Mouse (Mus musculus) erythroblast, embryonic 14.5 days (primary cell): Measurements from ENCODE around the gene Mccc2. TPM values are rescaled to one million over a fixed set of nuclear protein-coding genes. Genes with fewer than 3 reads are reported as not detected.

ENCODE experiments used
- H3K27me3 ChIP-seq: 2 replicates; pipeline ENCODE4 v1.6.1; 2012; ENCODE audit warnings: inconsistent platforms; ENCODE audit not compliant: control insufficient read depth
- H3K36me3 ChIP-seq: 2 replicates; pipeline ENCODE4 v1.6.1; 2012; ENCODE audit warnings: mild to moderate bottlenecking, inconsistent platforms; ENCODE audit not compliant: control insufficient read depth
- H3K4me1 ChIP-seq: 2 replicates; pipeline ENCODE4 v1.6.1; 2012; ENCODE audit warnings: inconsistent platforms; ENCODE audit not compliant: control insufficient read depth
- H3K4me3 ChIP-seq: replicated peaks from 2 replicates; pipeline ENCODE3; 2012; ENCODE audit warnings: moderate library complexity, mild to moderate bottlenecking, inconsistent platforms
- H3K9me3 ChIP-seq: 2 replicates; pipeline ENCODE4 v1.6.1; 2012; ENCODE audit warnings: low read length, inconsistent platforms, mixed read lengths; ENCODE audit not compliant: control insufficient read depth
- GATA1 ChIP-seq: IDR thresholded peaks from 2 replicates; pipeline ENCODE4 v1.6.1; 2012; ENCODE audit warnings: low read length, inconsistent platforms, mixed read lengths
- TAL1 ChIP-seq: IDR thresholded peaks from 3 replicates; pipeline ENCODE4 v1.6.1; 2012; ENCODE audit warnings: low read length, inconsistent platforms, mixed read lengths
- polyA plus RNA-seq: library from polyadenylated mRNA; stranded (reverse); fragments of >175 nt; gene quantifications from 2 replicates; pipeline ENCODE4 v1.2.3, GENCODE M21; 2012

Gene Mccc2
- polyA plus RNA-seq, 1 experiment, result 0.14 TPM

GRCm38 (mm10) chr13:99926249-99926648, 89.2 kb downstream of the Mccc2 start:
- Histone ChIP-seq H3K36me3 (no peaks in the 10 kb centered on the region), H3K4me3 (no peak overlapping the region), H3K4me1 (no peaks in the 10 kb centered on the region), H3K27me3 (no peaks in the 10 kb centered on the region), H3K9me3 (no peaks in the 10 kb centered on the region)
- TF ChIP-seq TAL1 (no peak), GATA1 (no peak)

- H3K9me3 ChIP-seq, result no peaks in the 10 kb centered on the region; the same call in 1 of the 2 replicates
- TF ChIP-seq TAL1 (no peak), GATA1 (no peak)
- no peaks in the 10 kb centered on the region for H3K36me3 ChIP-seq
- no peaks in the 10 kb centered on the region for H3K4me1 ChIP-seq
- no peak overlapping the region for H3K4me3 ChIP-seq
- H3K27me3 ChIP-seq, result no peaks in the 10 kb centered on the region
Observed at GRCm38 (mm10) chr13:99915632-99916031, 99.8 kb downstream of the Mccc2 start.

DNA sequence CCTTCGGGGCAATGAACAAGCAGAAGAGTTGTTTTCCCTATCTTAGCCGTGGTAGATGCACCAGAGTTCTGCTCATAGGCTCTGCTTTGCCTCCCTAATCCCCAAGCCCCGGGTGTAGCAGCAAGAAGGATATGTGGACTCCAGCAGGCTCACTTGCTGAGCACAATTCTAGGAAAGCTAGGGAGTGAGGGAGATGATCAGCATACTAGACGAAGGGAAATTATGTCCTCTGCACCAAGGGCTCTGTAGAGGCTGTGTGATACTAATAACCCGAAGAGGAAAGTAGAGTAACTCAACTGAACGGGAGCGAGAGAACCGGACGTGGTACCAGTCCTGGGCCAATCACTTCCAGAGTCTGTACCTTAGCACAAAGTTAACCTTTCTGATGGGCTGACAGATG, 114.5 kb downstream of the Mccc2 start, which contains the start of gene Cartpt:
TSS of gene Cartpt (minus strand) at position 127 of the 400 bp plus-strand sequence.
- Histone ChIP-seq H3K9me3 (no peaks in the 10 kb centered on the region), H3K27me3 (peaks cover 22% of the 10 kb centered on the region), H3K4me3 (no peak within 1 kb of the TSS), H3K36me3 (no peaks in the 10 kb centered on the region), H3K4me1 (no peaks in the 10 kb centered on the region)
- TF ChIP-seq TAL1, result no peak

GRCm38 (mm10) chr13:99900557-99900892, 114.9 kb downstream of the Mccc2 start:
- no peaks in the 10 kb centered on the region for H3K9me3 ChIP-seq
- TF ChIP-seq GATA1, result no peak
- no peak for TF ChIP-seq TAL1
- peaks cover 22% of the 10 kb centered on the region for H3K27me3 ChIP-seq
- H3K4me3 ChIP-seq, result no peak overlapping the region
- H3K36me3 ChIP-seq, result no peaks in the 10 kb centered on the region
- H3K4me1 ChIP-seq, result no peaks in the 10 kb centered on the region

DNA sequence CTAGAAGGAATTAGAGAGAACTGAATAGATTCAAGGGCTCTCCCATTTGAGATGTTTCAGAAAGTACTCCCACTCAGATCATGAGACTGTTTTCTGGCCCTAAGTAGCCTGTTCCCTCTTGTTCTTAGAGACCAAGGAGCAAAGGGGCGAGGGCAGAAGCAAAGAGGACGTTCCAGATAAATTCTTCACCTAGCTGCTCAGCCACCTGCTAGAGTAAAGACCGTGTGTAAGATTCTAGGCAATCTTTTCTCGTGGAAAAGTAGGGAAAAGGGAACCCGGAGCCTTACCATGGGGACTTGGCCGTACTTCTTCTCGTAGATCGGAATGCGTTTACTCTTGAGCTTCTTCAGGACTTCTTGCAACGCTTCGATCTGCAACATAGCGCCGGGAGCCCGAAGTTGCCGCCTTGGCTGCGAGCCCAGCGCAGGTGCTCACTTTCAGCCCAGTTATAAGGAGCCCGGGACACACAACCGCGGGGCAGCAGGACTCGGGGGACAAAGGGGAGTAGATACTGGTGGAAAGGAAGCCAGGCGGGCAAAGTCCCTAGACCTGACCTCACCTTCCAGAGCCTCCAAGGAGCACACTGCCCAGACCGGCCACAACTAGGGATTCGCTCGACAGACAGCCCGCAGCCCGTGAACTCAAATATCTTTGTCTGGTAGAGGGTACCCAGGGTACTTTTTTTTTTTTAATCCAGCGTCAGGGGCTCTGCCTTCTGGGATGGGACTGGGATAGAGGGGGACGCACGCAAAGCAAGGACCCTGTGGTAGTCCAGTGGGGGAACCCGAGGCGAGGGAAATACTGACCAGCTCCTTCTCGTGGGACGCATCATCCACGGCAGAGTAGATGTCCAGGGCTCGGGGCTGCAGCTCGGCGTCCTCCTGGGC, 115.5 kb downstream of the Mccc2 start:
- no peak overlapping the region for H3K4me3 ChIP-seq
- TF ChIP-seq TAL1, result no peak
- no peak for TF ChIP-seq GATA1
- no peaks in the 10 kb centered on the region for H3K4me1 ChIP-seq
- H3K27me3 ChIP-seq, result peaks cover 22% of the 10 kb centered on the region
- H3K36me3 ChIP-seq, result no peaks in the 10 kb centered on the region
- no peaks in the 10 kb centered on the region for H3K9me3 ChIP-seq

DNA sequence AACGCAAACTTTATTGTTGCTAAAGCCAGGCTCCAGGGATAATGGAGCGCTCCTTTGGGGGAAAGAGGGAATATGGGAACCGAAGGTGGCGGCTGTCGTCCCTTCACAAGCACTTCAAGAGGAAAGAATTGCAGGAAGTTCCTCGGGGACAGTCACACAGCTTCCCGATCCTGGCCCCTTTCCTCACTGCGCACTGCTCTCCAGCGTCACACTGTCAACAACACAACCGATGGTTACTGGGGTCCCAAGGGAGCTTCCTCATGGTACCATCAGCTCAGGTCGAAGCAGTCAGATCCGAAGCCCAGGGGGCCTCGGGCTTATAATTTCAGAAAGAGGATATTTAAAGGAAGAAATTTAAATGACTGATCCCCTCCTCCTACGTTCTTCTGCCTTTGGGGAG, 116.6 kb downstream of the Mccc2 start:
- H3K36me3 ChIP-seq, result no peaks in the 10 kb centered on the region
- TF ChIP-seq TAL1 (no peak), GATA1 (no peak)
- H3K4me3 ChIP-seq, result no peak overlapping the region
- no peaks in the 10 kb centered on the region for H3K9me3 ChIP-seq
- H3K27me3 ChIP-seq, result peaks cover 22% of the 10 kb centered on the region
- H3K4me1 ChIP-seq, result no peaks in the 10 kb centered on the region

Other genes starting within 250 kb of the Mccc2 start
- not detected in 2 replicates for gene Cartpt, start 114.5 kb downstream of the Mccc2 start, polyA plus RNA-seq
- 0.13 and 0.21 TPM in 2 replicates for gene Bdp1, start 88.4 kb upstream of the Mccc2 start, polyA plus RNA-seq
- gene Serf1, start 92.4 kb upstream of the Mccc2 start, polyA plus RNA-seq, result 0.76 and 1.0 TPM in 2 replicates
- 3.3 and 4.1 TPM in 2 replicates for gene Smn1, start 109.2 kb upstream of the Mccc2 start, polyA plus RNA-seq
- gene Naip2, start 186.5 kb upstream of the Mccc2 start, polyA plus RNA-seq, result 0.01 TPM in 1 of 2 replicates, not detected in the other
- gene Naip5, start 230.7 kb upstream of the Mccc2 start, polyA plus RNA-seq, result not detected in 2 replicates